Mouse (Mus musculus): ENCODE measurements at regions not wholly inside any gene's neighbourhood (a gene's known extent, or its start where the extent isn't known, plus 50 kb on each side); places are given as distances from the start of the nearest gene placed in this dataset.
A peak's percentile ranks its signal among the peaks of the same experiment; 100 is the strongest.

GRCm38 (mm10) chr9:79525000-79525399 lies 193.6 kb downstream of the Col12a1 start:
- Histone ChIP-seq H3K36me3 (ENCODE audit: insufficient read depth, low read length) (no peaks in the 10 kb centered on the region), H3K4me1 (ENCODE audit: insufficient read depth, low read depth, low read length) (no peaks in the 10 kb centered on the region), H3K27ac (ENCODE audit: low read length) (no peak overlapping the region), H3K4me3 (ENCODE audit: low read depth, low read length) (no peak overlapping the region), H3K9ac (replicated peaks; ENCODE audit: low read depth) (no peak overlapping the region), H3K4me2 (replicated peaks; ENCODE audit: low read depth, low read length) (no peak overlapping the region), H3K9me3 (ENCODE audit: low read length) (no peaks in the 10 kb centered on the region), H3K27me3 (replicated peaks; ENCODE audit: insufficient read depth, low read length) (no peaks in the 10 kb centered on the region)
- no peak for DNase-seq (ENCODE audit: low spot score)
- TF ChIP-seq CTCF (IDR thresholded peaks at IDR 0.05) = no peak
- no peak for TF ChIP-seq EP300 (IDR thresholded peaks at IDR 0.05)
- no peak for ATAC-seq

GRCm38 (mm10) chr9:79526390-79526789 lies 192.2 kb downstream of the Col12a1 start:
- TF ChIP-seq EP300 (IDR thresholded peaks at IDR 0.05) (no peak), CTCF (IDR thresholded peaks at IDR 0.05) (no peak)
- Histone ChIP-seq H3K27me3 (replicated peaks; ENCODE audit: insufficient read depth, low read length) (no peaks in the 10 kb centered on the region), H3K4me1 (ENCODE audit: insufficient read depth, low read depth, low read length) (no peaks in the 10 kb centered on the region), H3K27ac (ENCODE audit: low read length) (no peak overlapping the region), H3K36me3 (ENCODE audit: insufficient read depth, low read length) (no peaks in the 10 kb centered on the region), H3K9me3 (ENCODE audit: low read length) (no peaks in the 10 kb centered on the region), H3K4me2 (replicated peaks; ENCODE audit: low read depth, low read length) (no peak overlapping the region), H3K4me3 (ENCODE audit: low read depth, low read length) (no peak overlapping the region), H3K9ac (replicated peaks; ENCODE audit: low read depth) (no peak overlapping the region)
- no peak for ATAC-seq
- WGBS = 54% methylated on average over 6 of the region's 6 CpGs
- no peak for DNase-seq (ENCODE audit: low spot score)

- Histone ChIP-seq H3K9ac (replicated peaks; ENCODE audit: low read depth) (no peak overlapping the region), H3K9me3 (ENCODE audit: low read length) (no peaks in the 10 kb centered on the region), H3K27ac (ENCODE audit: low read length) (no peak overlapping the region), H3K27me3 (replicated peaks; ENCODE audit: insufficient read depth, low read length) (no peaks in the 10 kb centered on the region), H3K36me3 (ENCODE audit: insufficient read depth, low read length) (no peaks in the 10 kb centered on the region), H3K4me3 (ENCODE audit: low read depth, low read length) (no peak overlapping the region), H3K4me2 (replicated peaks; ENCODE audit: low read depth, low read length) (no peak overlapping the region), H3K4me1 (ENCODE audit: insufficient read depth, low read depth, low read length) (no peaks in the 10 kb centered on the region)
- ATAC-seq (no peak), DNase-seq (ENCODE audit: low spot score) (peak; percentile 7)
- TF ChIP-seq EP300 (IDR thresholded peaks at IDR 0.05) = no peak
- TF ChIP-seq CTCF (IDR thresholded peaks at IDR 0.05) = no peak
- 69% methylated on average over 3 of the region's 3 CpGs for WGBS
Observed at GRCm38 (mm10) chr9:79527331-79527730, 191.3 kb downstream of the Col12a1 start.
